Mouse (Mus musculus) embryonic fibroblast, embryonic 13.5 days (primary cell): Measurements from ENCODE around the gene Lta.

Experiments
- CTCF ChIP-seq: IDR thresholded peaks from 2 replicates; pipeline ENCODE4 v1.5.1; 2011; ENCODE audit warnings: mild to moderate bottlenecking, control low read depth, low read length, moderate library complexity, borderline replicate concordance; ENCODE audit not compliant: insufficient read depth
- POLR2A ChIP-seq: IDR thresholded peaks from 2 replicates; pipeline ENCODE4 v1.6.1; 2011; ENCODE audit warnings: low read depth, mild to moderate bottlenecking, control low read depth, low read length, moderate library complexity

DNA sequence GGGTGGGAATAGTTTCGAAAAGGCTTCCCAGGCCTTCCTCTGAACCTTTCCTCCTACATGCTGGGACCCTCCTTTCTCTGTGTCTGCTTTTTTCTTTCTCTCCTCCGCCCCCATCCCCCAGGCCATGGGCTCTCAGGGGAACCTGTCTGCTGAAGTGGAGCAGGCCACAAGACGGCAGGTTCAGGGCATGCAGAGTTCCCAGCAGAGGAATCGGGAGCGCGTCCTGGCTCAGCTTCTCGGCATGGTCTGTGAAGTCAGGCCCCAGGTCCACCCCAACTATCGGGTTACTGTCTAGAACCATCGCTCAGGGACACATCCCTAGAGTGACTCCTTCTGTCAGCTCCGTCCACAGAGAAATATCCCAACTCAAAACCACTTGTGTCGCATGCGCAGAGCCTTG is 32.4 kb upstream of the Lta start:
- TF ChIP-seq CTCF (no peak), POLR2A (no peak)
